Mouse (Mus musculus): ENCODE data around the gene Qrich1. TPM values are rescaled to one million over a fixed set of nuclear protein-coding genes. Genes with fewer than 3 reads are reported as not detected.

Gene Qrich1
- polyA plus RNA-seq, 1 experiment from 2014 or later = 152 TPM

DNA sequence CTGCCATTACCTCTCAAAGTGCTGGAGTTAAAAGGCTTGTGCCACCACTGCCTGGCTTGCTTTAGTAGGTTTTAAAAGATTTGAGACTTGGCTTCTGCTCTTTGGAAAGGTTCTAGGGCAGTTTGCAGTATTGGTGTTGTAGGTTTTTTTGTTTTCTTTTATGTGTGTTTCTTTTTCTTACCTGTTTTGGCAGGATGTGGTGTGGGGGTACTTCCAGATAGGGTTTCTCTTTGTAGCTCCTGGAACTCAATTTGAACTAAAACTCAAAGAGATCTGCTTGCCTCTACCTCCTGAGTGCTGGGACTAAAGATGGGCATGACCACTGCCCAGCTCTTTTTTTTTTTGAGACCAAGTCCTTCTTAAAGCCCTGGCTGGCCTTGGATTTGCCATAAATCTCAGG, 24.2 kb downstream of the Qrich1 start:
- peaks cover 37% of the 10 kb centered on the region for H3K36me3 ChIP-seq (ENCODE audit: control insufficient read depth, insufficient read depth)
- ATAC-seq = no peak
- no peaks in the 10 kb centered on the region for H3K4me1 ChIP-seq (replicated peaks; ENCODE audit: control insufficient read depth, insufficient read depth, low read length)

GRCm38 (mm10) chr9:108545986-108546385, 29.4 kb downstream of the Qrich1 start:
- H3K9ac ChIP-seq (replicated peaks; ENCODE audit: low read depth, low read length) = no peak overlapping the region
- no peaks in the 10 kb centered on the region for H3K4me1 ChIP-seq (replicated peaks; ENCODE audit: control insufficient read depth, insufficient read depth, low read length)
- 92% methylated on average over 3 of the region's 3 CpGs for WGBS
- H3K36me3 ChIP-seq (ENCODE audit: control insufficient read depth, insufficient read depth) = peaks cover 39% of the 10 kb centered on the region
- no peak overlapping the region for H3K4me3 ChIP-seq (replicated peaks; ENCODE audit: low read length)
- H3K9me3 ChIP-seq (ENCODE audit: control insufficient read depth, low read length) = no peaks in the 10 kb centered on the region
- no peak overlapping the region for H3K4me2 ChIP-seq (ENCODE audit: low read length)
- no peak for ATAC-seq
- no peaks in the 10 kb centered on the region for H3K27me3 ChIP-seq (replicated peaks; ENCODE audit: control insufficient read depth, insufficient read depth, low read length)
- no peak overlapping the region for H3K27ac ChIP-seq (ENCODE audit: low read length)

More for the DNA sequence above, 24.2 kb downstream of the Qrich1 start:
- H3K9me3 ChIP-seq (ENCODE audit: control insufficient read depth, low read length) = no peaks in the 10 kb centered on the region
- H3K9ac ChIP-seq (replicated peaks; ENCODE audit: low read depth, low read length) = no peak overlapping the region
- no peak overlapping the region for H3K4me2 ChIP-seq (ENCODE audit: low read length)
- no peak overlapping the region for H3K4me3 ChIP-seq (replicated peaks; ENCODE audit: low read length)
- no peak overlapping the region for H3K27ac ChIP-seq (ENCODE audit: low read length)
- no peaks in the 10 kb centered on the region for H3K27me3 ChIP-seq (replicated peaks; ENCODE audit: control insufficient read depth, insufficient read depth, low read length)

DNA sequence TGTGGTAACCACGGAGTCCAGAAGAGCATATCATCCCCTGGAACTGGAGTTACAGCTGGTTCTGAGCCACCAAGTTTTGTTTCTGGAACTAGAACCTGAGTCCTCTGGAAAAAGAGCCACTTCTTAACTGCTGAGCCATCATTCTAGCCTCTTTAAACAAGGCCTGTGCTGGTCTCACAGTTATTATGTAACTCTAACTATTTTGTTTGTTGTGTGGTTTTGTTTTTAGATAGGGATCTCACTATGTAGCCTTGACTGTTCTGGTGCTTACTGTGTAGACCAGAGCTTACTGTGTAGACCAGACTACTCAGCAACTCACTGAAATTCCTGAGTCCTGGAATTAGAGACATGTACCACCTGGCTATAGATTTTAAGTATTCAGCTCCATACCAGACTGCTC, 30.3 kb downstream of the Qrich1 start:
- no peak overlapping the region for H3K4me3 ChIP-seq (replicated peaks; ENCODE audit: low read length)
- no peaks in the 10 kb centered on the region for H3K27me3 ChIP-seq (replicated peaks; ENCODE audit: control insufficient read depth, insufficient read depth, low read length)
- no peak overlapping the region for H3K27ac ChIP-seq (ENCODE audit: low read length)
- no peaks in the 10 kb centered on the region for H3K9me3 ChIP-seq (ENCODE audit: control insufficient read depth, low read length)
- no peak overlapping the region for H3K9ac ChIP-seq (replicated peaks; ENCODE audit: low read depth, low read length)
- ATAC-seq = no peak
- H3K4me2 ChIP-seq (ENCODE audit: low read length) = no peak overlapping the region
- WGBS = 100% methylated on average over 1 of the region's 1 CpGs
- H3K36me3 ChIP-seq (ENCODE audit: control insufficient read depth, insufficient read depth) = peaks cover 36% of the 10 kb centered on the region
- H3K4me1 ChIP-seq (replicated peaks; ENCODE audit: control insufficient read depth, insufficient read depth, low read length) = no peaks in the 10 kb centered on the region

DNA sequence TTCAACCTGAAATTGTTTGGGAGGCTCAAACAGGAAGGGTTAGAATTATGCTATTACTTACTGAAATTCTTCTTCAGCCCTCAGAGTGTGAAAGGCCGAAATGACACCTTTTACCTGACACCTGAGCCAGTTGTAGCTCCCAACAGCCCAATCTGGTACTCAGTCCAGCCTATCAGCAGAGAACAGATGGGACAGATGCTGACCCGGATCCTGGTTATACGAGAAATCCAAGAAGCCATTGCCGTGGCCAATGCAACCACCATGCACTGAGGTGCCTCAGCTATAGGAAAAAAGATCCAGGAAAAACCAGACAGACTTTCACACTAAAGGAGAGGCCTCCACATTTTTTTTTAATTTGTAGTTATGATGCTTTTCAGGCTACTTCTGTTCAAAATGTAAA, 42.6 kb downstream of the Qrich1 start:
- H3K4me1 ChIP-seq (replicated peaks; ENCODE audit: control insufficient read depth, insufficient read depth, low read length) = peaks cover 11% of the 10 kb centered on the region
- no peaks in the 10 kb centered on the region for H3K9me3 ChIP-seq (ENCODE audit: control insufficient read depth, low read length)
- H3K4me2 ChIP-seq (ENCODE audit: low read length) = no peak overlapping the region
- ATAC-seq = no peak
- H3K9ac ChIP-seq (replicated peaks; ENCODE audit: low read depth, low read length) = no peak overlapping the region
- H3K36me3 ChIP-seq (ENCODE audit: control insufficient read depth, insufficient read depth) = peaks cover 38% of the 10 kb centered on the region
- no peak overlapping the region for H3K4me3 ChIP-seq (replicated peaks; ENCODE audit: low read length)
- H3K27me3 ChIP-seq (replicated peaks; ENCODE audit: control insufficient read depth, insufficient read depth, low read length) = no peaks in the 10 kb centered on the region
- no peak overlapping the region for H3K27ac ChIP-seq (ENCODE audit: low read length)
- 94% methylated on average over 4 of the region's 4 CpGs for WGBS

GRCm38 (mm10) chr9:108560227-108560841, 43.7 kb downstream of the Qrich1 start, which contains the start of gene Impdh2:
Impdh2 (plus strand) TSS chr9:108560286.
- H3K27me3 ChIP-seq (replicated peaks; ENCODE audit: control insufficient read depth, insufficient read depth, low read length) = no peaks in the 10 kb centered on the region
- peak; percentile 99 for ATAC-seq
- under 1% methylated on average over 53 of the region's 53 CpGs for WGBS

DNA sequence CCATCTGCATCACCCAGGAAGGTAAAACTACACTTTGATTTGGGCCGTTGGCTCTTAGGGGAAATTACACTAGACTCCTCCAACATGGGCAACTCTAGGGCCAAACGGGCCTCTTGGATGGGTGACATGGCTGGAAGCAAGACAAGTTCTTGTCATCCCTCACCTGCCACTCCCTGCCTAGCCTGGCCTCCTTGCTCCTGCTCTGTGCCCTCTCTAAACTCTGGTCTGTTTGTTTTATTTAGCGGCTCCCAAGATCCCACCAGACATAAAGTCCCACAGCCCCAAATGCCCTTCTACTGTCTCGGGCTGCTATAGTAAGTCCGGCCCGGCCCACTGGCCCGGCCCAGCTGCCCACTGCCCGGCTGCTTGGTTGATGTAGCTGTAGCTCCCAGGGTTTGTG, 47.1 kb downstream of the Qrich1 start:
- Histone ChIP-seq H3K27me3 (replicated peaks; ENCODE audit: control insufficient read depth, insufficient read depth, low read length) (no peaks in the 10 kb centered on the region), H3K36me3 (ENCODE audit: control insufficient read depth, insufficient read depth) (peaks cover 20% of the 10 kb centered on the region), H3K4me1 (replicated peaks; ENCODE audit: control insufficient read depth, insufficient read depth, low read length) (peaks cover 32% of the 10 kb centered on the region), H3K27ac (ENCODE audit: low read length) (no peak overlapping the region), H3K4me2 (ENCODE audit: low read length) (no peak overlapping the region), H3K4me3 (replicated peaks; ENCODE audit: low read length) (no peak overlapping the region), H3K9me3 (ENCODE audit: control insufficient read depth, low read length) (no peaks in the 10 kb centered on the region), H3K9ac (replicated peaks; ENCODE audit: low read depth, low read length) (no peak overlapping the region)
- 95% methylated on average over 8 of the region's 8 CpGs for WGBS
- ATAC-seq = no peak

More at GRCm38 (mm10) chr9:108560227-108560841, 43.7 kb downstream of the Qrich1 start, which contains the start of gene Impdh2:
- Histone ChIP-seq H3K36me3 (ENCODE audit: control insufficient read depth, insufficient read depth) (peaks cover 36% of the 10 kb centered on the region), H3K4me3 (replicated peaks; ENCODE audit: low read length) (peak within 1 kb of the TSS; percentile 64), H3K27ac (ENCODE audit: low read length) (peak within 1 kb of the TSS; percentile 75), H3K4me1 (replicated peaks; ENCODE audit: control insufficient read depth, insufficient read depth, low read length) (peaks cover 11% of the 10 kb centered on the region), H3K4me2 (ENCODE audit: low read length) (peak within 1 kb of the TSS; percentile 82), H3K9me3 (ENCODE audit: control insufficient read depth, low read length) (no peaks in the 10 kb centered on the region), H3K9ac (replicated peaks; ENCODE audit: low read depth, low read length) (peak within 1 kb of the TSS; percentile 73)

GRCm38 (mm10) chr9:108564131-108564530, 47.5 kb downstream of the Qrich1 start:
- peaks cover 16% of the 10 kb centered on the region for H3K36me3 ChIP-seq (ENCODE audit: control insufficient read depth, insufficient read depth)
- no peak for ATAC-seq
- H3K27me3 ChIP-seq (replicated peaks; ENCODE audit: control insufficient read depth, insufficient read depth, low read length) = no peaks in the 10 kb centered on the region
- no peaks in the 10 kb centered on the region for H3K9me3 ChIP-seq (ENCODE audit: control insufficient read depth, low read length)
- peaks cover 34% of the 10 kb centered on the region for H3K4me1 ChIP-seq (replicated peaks; ENCODE audit: control insufficient read depth, insufficient read depth, low read length)
- 88% methylated on average over 7 of the region's 7 CpGs for WGBS
- H3K4me2 ChIP-seq (ENCODE audit: low read length) = no peak overlapping the region
- H3K27ac ChIP-seq (ENCODE audit: low read length) = no peak overlapping the region
- H3K4me3 ChIP-seq (replicated peaks; ENCODE audit: low read length) = no peak overlapping the region
- H3K9ac ChIP-seq (replicated peaks; ENCODE audit: low read depth, low read length) = no peak overlapping the region

DNA sequence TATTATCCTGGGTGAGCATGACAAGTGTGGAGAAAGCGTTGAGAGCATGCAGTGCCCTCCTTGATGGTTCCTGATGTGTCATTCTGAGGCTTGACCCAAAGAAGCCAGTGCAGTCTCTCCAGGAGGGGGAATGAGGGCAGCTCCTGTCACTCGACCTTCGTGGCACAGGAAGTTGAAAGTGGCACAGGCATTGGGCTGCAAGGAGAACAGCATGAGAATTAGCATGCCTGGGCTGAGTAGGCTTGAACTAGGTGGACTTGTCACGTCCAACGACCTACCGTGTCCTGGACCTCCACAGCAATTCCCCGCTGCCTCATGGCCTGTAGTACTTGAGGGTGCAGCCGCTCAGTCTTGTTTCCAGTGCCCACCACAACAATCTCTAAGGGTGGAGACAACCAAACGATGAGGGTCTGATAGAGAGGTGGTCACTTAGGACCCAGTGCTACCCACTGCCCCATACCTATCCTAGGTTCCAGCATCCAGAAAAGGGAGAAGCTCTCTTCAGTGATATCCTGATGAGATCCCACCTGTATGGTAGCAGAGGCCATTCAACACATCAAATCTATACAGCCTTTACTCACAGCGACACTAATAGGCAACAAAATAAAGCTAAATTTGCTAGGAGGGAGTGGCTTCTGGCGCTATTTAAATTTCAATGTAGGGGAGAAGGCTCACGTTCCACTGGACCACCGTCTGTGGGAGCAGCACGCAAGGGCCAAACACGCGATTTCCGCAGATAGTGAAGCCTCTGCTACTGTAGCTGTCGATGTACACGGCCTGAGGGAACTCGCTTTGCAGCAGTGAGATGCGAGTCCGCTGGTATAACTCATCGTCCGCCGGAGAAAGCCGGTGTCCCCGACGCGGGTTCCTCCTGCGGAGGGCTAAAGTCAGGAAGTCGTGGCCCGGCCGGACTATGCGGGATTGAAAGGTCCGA, 49.5 kb downstream of the Qrich1 start:
- H3K36me3 ChIP-seq (ENCODE audit: control insufficient read depth, insufficient read depth) = peaks cover 14% of the 10 kb centered on the region
- 13% methylated on average over 35 of the region's 35 CpGs for WGBS

More for the DNA sequence above, 49.5 kb downstream of the Qrich1 start:
- Histone ChIP-seq H3K9ac (replicated peaks; ENCODE audit: low read depth, low read length) (peak overlapping the region; percentile 72), H3K4me1 (replicated peaks; ENCODE audit: control insufficient read depth, insufficient read depth, low read length) (peaks cover 44% of the 10 kb centered on the region), H3K4me2 (ENCODE audit: low read length) (peak overlapping the region; percentile 84), H3K27ac (ENCODE audit: low read length) (peak overlapping the region; percentile 95), H3K4me3 (replicated peaks; ENCODE audit: low read length) (peak overlapping the region; percentile 64), H3K27me3 (replicated peaks; ENCODE audit: control insufficient read depth, insufficient read depth, low read length) (no peaks in the 10 kb centered on the region), H3K9me3 (ENCODE audit: control insufficient read depth, low read length) (no peaks in the 10 kb centered on the region)
- ATAC-seq = no peak

Measured in forebrain, embryonic 16.5 days (tissue).